Mouse (Mus musculus) heart, postnatal 10 days (tissue): ENCODE results near the gene Kynu. TPM values are rescaled to one million over a fixed set of nuclear protein-coding genes. Genes with fewer than 3 reads are reported as not detected.

Source experiments
- DNase-seq, 2 experiments: peaks; one replicate each; pipeline ENCODE4 v3.0.0; 2021
- intact Hi-C: fragments of 180-260 bp; cut with DNase I; formaldehyde crosslinking; loops from one replicate; pipeline ENCODE4 v1.15.1; 2025
- total RNA-seq, 2 experiments: library from RNA; stranded (reverse); gene quantifications; 2 replicates each; pipeline ENCODE4 v1.2.3; 2021

Gene Kynu
- under 1 TPM in 1 of 2 experiments, not detected in 1; 0.17 TPM for total RNA-seq

GRCm38 (mm10) chr2:43555062-43555888 lies at the start of gene Kynu:
Gene Kynu, plus strand, starts transcription at chr2:43555329.
- no peak for DNase-seq
- intact Hi-C loops, result no loop called here

GRCm38 (mm10) chr2:43506182-43506581 lies 48.9 kb upstream of the Kynu start:
- DNase-seq, result no peak
- intact Hi-C loops, result no loop called here

- intact Hi-C loops, result no loop called here
- no peak for DNase-seq
Measured at GRCm38 (mm10) chr2:43513852-43514251, 41.3 kb upstream of the Kynu start.

GRCm38 (mm10) chr2:43534417-43534816 lies 20.7 kb upstream of the Kynu start:
- DNase-seq, result no peak
- intact Hi-C loops, result no loop called here

- no peak for DNase-seq
Measured at GRCm38 (mm10) chr2:43542615-43543014, 12.5 kb upstream of the Kynu start.

GRCm38 (mm10) chr2:43545665-43546064 lies 9.5 kb upstream of the Kynu start:
- intact Hi-C loops, result no loop called here
- no peak for DNase-seq

More at GRCm38 (mm10) chr2:43542615-43543014, 12.5 kb upstream of the Kynu start:
- intact Hi-C loops, result no loop called here

- intact Hi-C loops, result no loop called here
- DNase-seq, result no peak
Measured at GRCm38 (mm10) chr2:43546448-43546847, 8.7 kb upstream of the Kynu start.

- no peak for DNase-seq
- intact Hi-C loops, result no loop called here
Measured at GRCm38 (mm10) chr2:43554216-43554615, 913 bp upstream of the Kynu start.

- DNase-seq, result no peak
- intact Hi-C loops, result no loop called here
Measured at GRCm38 (mm10) chr2:43555889-43556285, 758 bp downstream of the Kynu start.

- intact Hi-C loops, result no loop called here
- DNase-seq, result no peak
Measured at GRCm38 (mm10) chr2:43556985-43557384, 1.9 kb downstream of the Kynu start.

GRCm38 (mm10) chr2:43561209-43561608 lies 6.1 kb downstream of the Kynu start:
- intact Hi-C loops, result no loop called here
- no peak for DNase-seq

- DNase-seq, result no peak
- intact Hi-C loops, result no loop called here
Measured at GRCm38 (mm10) chr2:43562779-43563178, 7.7 kb downstream of the Kynu start.

GRCm38 (mm10) chr2:43568406-43568805 lies 13.3 kb downstream of the Kynu start:
- DNase-seq, result no peak
- intact Hi-C loops, result no loop called here

GRCm38 (mm10) chr2:43573526-43573925 lies 18.4 kb downstream of the Kynu start:
- intact Hi-C loops, result no loop called here
- DNase-seq, result no peak

- no peak for DNase-seq
- intact Hi-C loops, result no loop called here
Measured at GRCm38 (mm10) chr2:43583243-43583812, 28.2 kb downstream of the Kynu start.

GRCm38 (mm10) chr2:43585508-43585907 lies 30.4 kb downstream of the Kynu start:
- intact Hi-C loops, result no loop called here
- no peak for DNase-seq

GRCm38 (mm10) chr2:43587832-43588231 lies 32.7 kb downstream of the Kynu start:
- intact Hi-C loops, result no loop called here
- DNase-seq, result no peak

GRCm38 (mm10) chr2:43592001-43592704 lies 37.0 kb downstream of the Kynu start:
- no peak for DNase-seq
- intact Hi-C loops, result no loop called here

GRCm38 (mm10) chr2:43613571-43613970 lies 58.4 kb downstream of the Kynu start:
- peak; percentile 40 to 59 for DNase-seq
- intact Hi-C loops, result no loop called here

GRCm38 (mm10) chr2:43621140-43621539 lies 66.0 kb downstream of the Kynu start:
- intact Hi-C loops, result no loop called here
- no peak for DNase-seq

GRCm38 (mm10) chr2:43622844-43623243 lies 67.7 kb downstream of the Kynu start:
- intact Hi-C loops, result no loop called here
- no peak for DNase-seq

- intact Hi-C loops, result no loop called here
- DNase-seq, result no peak
Measured at GRCm38 (mm10) chr2:43631786-43632185, 76.7 kb downstream of the Kynu start.
